Mouse (Mus musculus) stomach, postnatal 0 days (tissue): ENCODE measurements around the gene Sestd1. TPM values are rescaled to one million over a fixed set of nuclear protein-coding genes. Genes with fewer than 3 reads are reported as not detected.

Experiments
- ATAC-seq: fragments of 200-750 bp; cut with Nextera tagmentation; 2 replicates; pipeline ENCODE4 v1.8.0; 2017; ENCODE audit not compliant: low FRiP score, low TSS enrichment
- DNase-seq: peaks from one replicate; pipeline ENCODE4 v3.0.0-alpha.2; 2016; ENCODE audit warnings: low spot score
- H3K27ac ChIP-seq: fragments of 300-500 bp; sonication (generic); replicated peaks from 2 replicates; pipeline ENCODE4 v1.5.1; 2014; ENCODE audit warnings: mild to moderate bottlenecking, control low read depth
- H3K27me3 ChIP-seq: fragments of 300-500 bp; sonication (generic); 2 replicates; pipeline ENCODE4 v1.6.1; 2014; ENCODE audit warnings: low read length; ENCODE audit not compliant: control insufficient read depth, insufficient read depth
- H3K36me3 ChIP-seq: fragments of 300-500 bp; sonication (generic); 2 replicates; pipeline ENCODE4 v1.6.1; 2014; ENCODE audit warnings: low read length, mixed read lengths; ENCODE audit not compliant: control insufficient read depth, insufficient read depth
- H3K4me1 ChIP-seq: fragments of 300-500 bp; sonication (generic); replicated peaks from 2 replicates; pipeline ENCODE4 v1.6.1; 2014; ENCODE audit warnings: antibody characterized with exemption; ENCODE audit not compliant: control insufficient read depth, insufficient read depth
- H3K4me2 ChIP-seq: fragments of 300-500 bp; sonication (generic); replicated peaks from 2 replicates; pipeline ENCODE4 v1.6.1; 2014; ENCODE audit warnings: low read depth, mild to moderate bottlenecking, control low read depth, moderate library complexity
- H3K4me3 ChIP-seq: fragments of 300-500 bp; sonication (generic); 2 replicates; pipeline ENCODE4 v1.5.1; 2014; ENCODE audit warnings: low read depth, low read length, control low read depth
- H3K9ac ChIP-seq: fragments of 300-500 bp; sonication (generic); 2 replicates; pipeline ENCODE4 v1.6.1; 2014; ENCODE audit warnings: mild to moderate bottlenecking, low read length, control low read depth, mixed read lengths
- H3K9me3 ChIP-seq: fragments of 300-500 bp; sonication (generic); 2 replicates; pipeline ENCODE4 v1.6.1; 2016; ENCODE audit warnings: low read length; ENCODE audit not compliant: control insufficient read depth
- CTCF ChIP-seq: IDR thresholded peaks from 2 replicates; pipeline ENCODE4 v1.5.1; 2016; ENCODE audit warnings: antibody characterized with exemption, low read depth, mild to moderate bottlenecking, moderate library complexity
- EP300 ChIP-seq: optimal IDR thresholded peaks from 2 replicates; pipeline ENCODE3; 2016; ENCODE audit warnings: antibody characterized with exemption
- WGBS: fragments of 180-500 bp; shearing (Covaris S2); extraction: QIAGEN DNeasy Blood & Tissue Kit; methylation state at CpG from one replicate; pipeline ENCODE4 v1.1.7; 2014; 5-methylcytosine and 5-hydroxymethylcytosine counted together
- polyA plus RNA-seq: library from polyadenylated mRNA; unstranded; fragments of >200 nt; fragmentation: Nextera tagmentation; extraction: Ambion mirVana; gene quantifications from 2 replicates; pipeline ENCODE4 v1.2.1, GENCODE M21; 2015

The Sestd1 gene
- polyA plus RNA-seq, 1 experiment from 2014 or later: 7.5 TPM

DNA sequence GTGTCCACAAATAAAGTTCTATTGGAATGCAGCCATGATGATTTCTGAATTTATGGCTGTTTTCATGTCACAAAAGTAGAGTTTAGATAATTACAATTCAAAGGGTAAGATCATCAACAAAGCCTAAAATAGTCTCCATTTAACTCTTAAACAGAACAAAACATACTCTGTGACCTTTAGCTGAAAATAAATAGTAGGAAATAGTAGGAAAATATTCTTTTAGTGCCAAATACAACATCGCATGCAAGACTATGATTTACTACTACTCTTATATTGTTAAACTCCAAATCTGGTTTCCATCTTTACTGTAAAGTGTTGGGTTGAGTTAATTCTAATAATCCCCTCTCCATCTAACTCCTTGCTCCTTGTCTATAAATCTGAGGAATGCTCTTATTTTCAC, 147.0 kb downstream of the Sestd1 start:
- WGBS: 76% methylated on average over 1 of the region's 1 CpGs
- H3K36me3 ChIP-seq: no peaks in the 10 kb centered on the region
- no peaks in the 10 kb centered on the region for H3K4me1 ChIP-seq
- no peaks in the 10 kb centered on the region for H3K27me3 ChIP-seq
- H3K27ac ChIP-seq: no peak overlapping the region
- no peak for ATAC-seq
- no peaks in the 10 kb centered on the region for H3K9me3 ChIP-seq
- H3K4me3 ChIP-seq: no peak overlapping the region
- no peak overlapping the region for H3K9ac ChIP-seq
- no peak for DNase-seq
- TF ChIP-seq CTCF (no peak), EP300 (no peak)
- H3K4me2 ChIP-seq: no peak overlapping the region

Other genes with a start within 250 kb of the Sestd1 start
- gene Ccdc141, start 110.0 kb downstream of the Sestd1 start, polyA plus RNA-seq: 5.6 and 6.7 TPM in 2 replicates